Mouse (Mus musculus): ENCODE measurements around the gene Pnpo. TPM values are rescaled to one million over a fixed set of nuclear protein-coding genes. Genes with fewer than 3 reads are reported as not detected.

Gene Pnpo
- polyA plus RNA-seq (2014; fragmentation: Illumina TruSeq; extraction: RNeasy Lipid Tissue Mini Kit (QIAGEN cat#74804); ENCODE audit: low read depth, low replicate concordance): 23.2 TPM

GRCm38 (mm10) chr11:96943746-96944304 lies at the start of gene Pnpo:
TSS of gene Pnpo (minus strand) at chr11:96943986.

GRCm38 (mm10) chr11:96982859-96983258 lies 39.1 kb upstream of the Pnpo start, which contains the start of gene Sp2:
TSS of gene Sp2 (minus strand) at chr11:96982959.

GRCm38 (mm10) chr11:96928088-96928487 lies 15.7 kb downstream of the Pnpo start, which contains the start of gene Prr15l:
TSS of gene Prr15l (plus strand) at chr11:96928104.

GRCm38 (mm10) chr11:96916044-96916884 lies 27.5 kb downstream of the Pnpo start, which contains the start of gene Cdk5rap3:
TSS of gene Cdk5rap3 (minus strand) at chr11:96916496.

Other genes starting within 250 kb of the Pnpo start
- 16.5 TPM for gene Snx11, start 166.4 kb downstream of the Pnpo start, polyA plus RNA-seq (2014; fragmentation: Illumina TruSeq; extraction: RNeasy Lipid Tissue Mini Kit (QIAGEN cat#74804); ENCODE audit: low read depth, low replicate concordance)
- gene Cbx1, start 154.9 kb downstream of the Pnpo start, polyA plus RNA-seq (2014; fragmentation: Illumina TruSeq; extraction: RNeasy Lipid Tissue Mini Kit (QIAGEN cat#74804); ENCODE audit: low read depth, low replicate concordance): 35.7 TPM
- 353 TPM for gene Nfe2l1, start 114.0 kb downstream of the Pnpo start, polyA plus RNA-seq (2014; fragmentation: Illumina TruSeq; extraction: RNeasy Lipid Tissue Mini Kit (QIAGEN cat#74804); ENCODE audit: low read depth, low replicate concordance)
- 60.7 TPM for gene Copz2, start 94.1 kb downstream of the Pnpo start, polyA plus RNA-seq (2014; fragmentation: Illumina TruSeq; extraction: RNeasy Lipid Tissue Mini Kit (QIAGEN cat#74804); ENCODE audit: low read depth, low replicate concordance)
- gene Cdk5rap3, start 27.5 kb downstream of the Pnpo start, polyA plus RNA-seq (2014; fragmentation: Illumina TruSeq; extraction: RNeasy Lipid Tissue Mini Kit (QIAGEN cat#74804); ENCODE audit: low read depth, low replicate concordance): 26.2 TPM
- 1.5 TPM for gene Prr15l, start 15.9 kb downstream of the Pnpo start, polyA plus RNA-seq (2014; fragmentation: Illumina TruSeq; extraction: RNeasy Lipid Tissue Mini Kit (QIAGEN cat#74804); ENCODE audit: low read depth, low replicate concordance)
- gene Sp2, start 39.0 kb upstream of the Pnpo start, polyA plus RNA-seq (2014; fragmentation: Illumina TruSeq; extraction: RNeasy Lipid Tissue Mini Kit (QIAGEN cat#74804); ENCODE audit: low read depth, low replicate concordance): 10.9 TPM
- gene Sp6, start 69.4 kb upstream of the Pnpo start, polyA plus RNA-seq (2014; fragmentation: Illumina TruSeq; extraction: RNeasy Lipid Tissue Mini Kit (QIAGEN cat#74804); ENCODE audit: low read depth, low replicate concordance): 0.37 TPM
- 15.2 TPM for gene Scrn2, start 86.0 kb upstream of the Pnpo start, polyA plus RNA-seq (2014; fragmentation: Illumina TruSeq; extraction: RNeasy Lipid Tissue Mini Kit (QIAGEN cat#74804); ENCODE audit: low read depth, low replicate concordance)
- gene Lrrc46, start 97.4 kb upstream of the Pnpo start, polyA plus RNA-seq (2014; fragmentation: Illumina TruSeq; extraction: RNeasy Lipid Tissue Mini Kit (QIAGEN cat#74804); ENCODE audit: low read depth, low replicate concordance): 0.34 TPM
- gene Mrpl10, start 97.6 kb upstream of the Pnpo start, polyA plus RNA-seq (2014; fragmentation: Illumina TruSeq; extraction: RNeasy Lipid Tissue Mini Kit (QIAGEN cat#74804); ENCODE audit: low read depth, low replicate concordance): 65.6 TPM
- 3.7 TPM for gene Osbpl7, start 106.6 kb upstream of the Pnpo start, polyA plus RNA-seq (2014; fragmentation: Illumina TruSeq; extraction: RNeasy Lipid Tissue Mini Kit (QIAGEN cat#74804); ENCODE audit: low read depth, low replicate concordance)
- gene Tbx21, start 171.3 kb upstream of the Pnpo start, polyA plus RNA-seq (2014; fragmentation: Illumina TruSeq; extraction: RNeasy Lipid Tissue Mini Kit (QIAGEN cat#74804); ENCODE audit: low read depth, low replicate concordance): not detected
- 10.6 TPM for gene Tbkbp1, start 207.5 kb upstream of the Pnpo start, polyA plus RNA-seq (2014; fragmentation: Illumina TruSeq; extraction: RNeasy Lipid Tissue Mini Kit (QIAGEN cat#74804); ENCODE audit: low read depth, low replicate concordance)
- gene Kpnb1, start 243.9 kb upstream of the Pnpo start, polyA plus RNA-seq (2014; fragmentation: Illumina TruSeq; extraction: RNeasy Lipid Tissue Mini Kit (QIAGEN cat#74804); ENCODE audit: low read depth, low replicate concordance): 64.4 TPM

Data from heart, adult 10 weeks (tissue).